Mouse (Mus musculus): ENCODE measurements around the gene Sdk2. TPM values are rescaled to one million over a fixed set of nuclear protein-coding genes. Genes with fewer than 3 reads are reported as not detected.
A peak's percentile ranks its signal among the peaks of the same experiment; 100 is the strongest.

Gene Sdk2
- polyA plus RNA-seq, 1 experiment from 2014 or later = 5.3 TPM

GRCm38 (mm10) chr11:114019087-114019486, 47.8 kb downstream of the Sdk2 start:
- Histone ChIP-seq H3K27me3 (ENCODE audit: control insufficient read depth, insufficient read depth, low read length) (no peaks in the 10 kb centered on the region), H3K4me1 (ENCODE audit: control insufficient read depth, insufficient read depth, low read length) (peaks cover 52% of the 10 kb centered on the region), H3K36me3 (ENCODE audit: control insufficient read depth, insufficient read depth, low read length) (no peaks in the 10 kb centered on the region), H3K27ac (replicated peaks; ENCODE audit: low read depth, low read length) (no peak overlapping the region), H3K9me3 (ENCODE audit: control insufficient read depth, low read length) (no peaks in the 10 kb centered on the region), H3K4me2 (ENCODE audit: low read length) (no peak overlapping the region), H3K4me3 (replicated peaks; ENCODE audit: low read depth, low read length) (no peak overlapping the region), H3K9ac (replicated peaks; ENCODE audit: low read length) (0 out of 2 replicates have a peak overlapping the region, but pooled peaks have one; percentile 3)
- 15% methylated on average over 11 of the region's 11 CpGs for WGBS
- ATAC-seq (ENCODE audit: low FRiP score, low TSS enrichment) (no peak), DNase-seq (no peak)

GRCm38 (mm10) chr11:114016889-114017392, 49.9 kb downstream of the Sdk2 start:
- Histone ChIP-seq H3K27ac (replicated peaks; ENCODE audit: low read depth, low read length) (peak overlapping the region; percentile 54), H3K27me3 (ENCODE audit: control insufficient read depth, insufficient read depth, low read length) (no peaks in the 10 kb centered on the region), H3K4me3 (replicated peaks; ENCODE audit: low read depth, low read length) (no peak overlapping the region), H3K4me2 (ENCODE audit: low read length) (no peak overlapping the region), H3K9ac (replicated peaks; ENCODE audit: low read length) (no peak overlapping the region), H3K4me1 (ENCODE audit: control insufficient read depth, insufficient read depth, low read length) (peaks cover 52% of the 10 kb centered on the region), H3K9me3 (ENCODE audit: control insufficient read depth, low read length) (no peaks in the 10 kb centered on the region), H3K36me3 (ENCODE audit: control insufficient read depth, insufficient read depth, low read length) (no peaks in the 10 kb centered on the region)
- DNase-seq = peak; percentile 70
- WGBS = 8% methylated on average over 14 of the region's 14 CpGs
- ATAC-seq (ENCODE audit: low FRiP score, low TSS enrichment) = peak; percentile 35; the same call in 1 of the 2 replicates

- Histone ChIP-seq H3K27me3 (ENCODE audit: control insufficient read depth, insufficient read depth, low read length) (no peaks in the 10 kb centered on the region), H3K4me1 (ENCODE audit: control insufficient read depth, insufficient read depth, low read length) (peaks cover 52% of the 10 kb centered on the region), H3K36me3 (ENCODE audit: control insufficient read depth, insufficient read depth, low read length) (no peaks in the 10 kb centered on the region), H3K9me3 (ENCODE audit: control insufficient read depth, low read length) (no peaks in the 10 kb centered on the region), H3K4me2 (ENCODE audit: low read length) (peak overlapping the region; percentile 36), H3K9ac (replicated peaks; ENCODE audit: low read length) (no peak overlapping the region), H3K4me3 (replicated peaks; ENCODE audit: low read depth, low read length) (no peak overlapping the region), H3K27ac (replicated peaks; ENCODE audit: low read depth, low read length) (peak overlapping the region; percentile 54)
- 10% methylated on average over 15 of the region's 15 CpGs for WGBS
- peak; percentile 59 for ATAC-seq (ENCODE audit: low FRiP score, low TSS enrichment)
- peak; percentile 72 for DNase-seq
These were observed 50.5 kb downstream of the Sdk2 start for GRCm38 (mm10) chr11:114016108-114016888.

- no peak overlapping the region for H3K9ac ChIP-seq (replicated peaks; ENCODE audit: low read length)
- no peaks in the 10 kb centered on the region for H3K27me3 ChIP-seq (ENCODE audit: control insufficient read depth, insufficient read depth, low read length)
- H3K4me3 ChIP-seq (replicated peaks; ENCODE audit: low read depth, low read length) = no peak overlapping the region
- H3K36me3 ChIP-seq (ENCODE audit: control insufficient read depth, insufficient read depth, low read length) = no peaks in the 10 kb centered on the region
- H3K9me3 ChIP-seq (ENCODE audit: control insufficient read depth, low read length) = no peaks in the 10 kb centered on the region
- H3K4me2 ChIP-seq (ENCODE audit: low read length) = no peak overlapping the region
- no peak overlapping the region for H3K27ac ChIP-seq (replicated peaks; ENCODE audit: low read depth, low read length)
- 35% methylated on average over 9 of the region's 9 CpGs for WGBS
- DNase-seq = no peak
- H3K4me1 ChIP-seq (ENCODE audit: control insufficient read depth, insufficient read depth, low read length) = peaks cover 40% of the 10 kb centered on the region
- ATAC-seq (ENCODE audit: low FRiP score, low TSS enrichment) = no peak
These were observed 55.3 kb downstream of the Sdk2 start for GRCm38 (mm10) chr11:114011523-114011922.

- Histone ChIP-seq H3K4me1 (ENCODE audit: control insufficient read depth, insufficient read depth, low read length) (peaks cover 27% of the 10 kb centered on the region), H3K9ac (replicated peaks; ENCODE audit: low read length) (no peak overlapping the region), H3K4me3 (replicated peaks; ENCODE audit: low read depth, low read length) (no peak overlapping the region), H3K9me3 (ENCODE audit: control insufficient read depth, low read length) (no peaks in the 10 kb centered on the region), H3K27me3 (ENCODE audit: control insufficient read depth, insufficient read depth, low read length) (no peaks in the 10 kb centered on the region), H3K36me3 (ENCODE audit: control insufficient read depth, insufficient read depth, low read length) (no peaks in the 10 kb centered on the region), H3K4me2 (ENCODE audit: low read length) (peak overlapping the region; percentile 15; the same call in 1 of the 2 replicates), H3K27ac (replicated peaks; ENCODE audit: low read depth, low read length) (peak overlapping the region; percentile 67)
- peak; percentile 74 for DNase-seq
- 3% methylated on average over 12 of the region's 12 CpGs for WGBS
- peak; percentile 53; the same call in 1 of the 2 replicates for ATAC-seq (ENCODE audit: low FRiP score, low TSS enrichment)
These were observed 61.0 kb downstream of the Sdk2 start for GRCm38 (mm10) chr11:114005879-114006278.

- ATAC-seq (ENCODE audit: low FRiP score, low TSS enrichment) = no peak
- no peak overlapping the region for H3K27ac ChIP-seq (replicated peaks; ENCODE audit: low read depth, low read length)
- no peaks in the 10 kb centered on the region for H3K9me3 ChIP-seq (ENCODE audit: control insufficient read depth, low read length)
- peaks cover 22% of the 10 kb centered on the region for H3K4me1 ChIP-seq (ENCODE audit: control insufficient read depth, insufficient read depth, low read length)
- no peak overlapping the region for H3K4me2 ChIP-seq (ENCODE audit: low read length)
- WGBS = 84% methylated on average over 7 of the region's 7 CpGs
- H3K9ac ChIP-seq (replicated peaks; ENCODE audit: low read length) = no peak overlapping the region
- no peaks in the 10 kb centered on the region for H3K27me3 ChIP-seq (ENCODE audit: control insufficient read depth, insufficient read depth, low read length)
- no peaks in the 10 kb centered on the region for H3K36me3 ChIP-seq (ENCODE audit: control insufficient read depth, insufficient read depth, low read length)
- DNase-seq = no peak
- H3K4me3 ChIP-seq (replicated peaks; ENCODE audit: low read depth, low read length) = no peak overlapping the region
These were observed 62.2 kb downstream of the Sdk2 start for GRCm38 (mm10) chr11:114004651-114005050.

GRCm38 (mm10) chr11:114003195-114003594, 63.7 kb downstream of the Sdk2 start:
- Histone ChIP-seq H3K4me1 (ENCODE audit: control insufficient read depth, insufficient read depth, low read length) (peaks cover 22% of the 10 kb centered on the region), H3K36me3 (ENCODE audit: control insufficient read depth, insufficient read depth, low read length) (no peaks in the 10 kb centered on the region), H3K4me2 (ENCODE audit: low read length) (no peak overlapping the region), H3K9ac (replicated peaks; ENCODE audit: low read length) (no peak overlapping the region), H3K9me3 (ENCODE audit: control insufficient read depth, low read length) (no peaks in the 10 kb centered on the region), H3K27me3 (ENCODE audit: control insufficient read depth, insufficient read depth, low read length) (no peaks in the 10 kb centered on the region), H3K4me3 (replicated peaks; ENCODE audit: low read depth, low read length) (no peak overlapping the region), H3K27ac (replicated peaks; ENCODE audit: low read depth, low read length) (no peak overlapping the region)
- DNase-seq (no peak), ATAC-seq (ENCODE audit: low FRiP score, low TSS enrichment) (no peak)
- 93% methylated on average over 3 of the region's 3 CpGs for WGBS

- no peaks in the 10 kb centered on the region for H3K36me3 ChIP-seq (ENCODE audit: control insufficient read depth, insufficient read depth, low read length)
- H3K4me1 ChIP-seq (ENCODE audit: control insufficient read depth, insufficient read depth, low read length) = no peaks in the 10 kb centered on the region
- H3K4me3 ChIP-seq (replicated peaks; ENCODE audit: low read depth, low read length) = no peak overlapping the region
- 69% methylated on average over 6 of the region's 6 CpGs for WGBS
- H3K27me3 ChIP-seq (ENCODE audit: control insufficient read depth, insufficient read depth, low read length) = no peaks in the 10 kb centered on the region
- no peaks in the 10 kb centered on the region for H3K9me3 ChIP-seq (ENCODE audit: control insufficient read depth, low read length)
- no peak overlapping the region for H3K4me2 ChIP-seq (ENCODE audit: low read length)
- no peak overlapping the region for H3K27ac ChIP-seq (replicated peaks; ENCODE audit: low read depth, low read length)
- ATAC-seq (ENCODE audit: low FRiP score, low TSS enrichment) (no peak), DNase-seq (no peak)
- no peak overlapping the region for H3K9ac ChIP-seq (replicated peaks; ENCODE audit: low read length)
These were observed 66.8 kb downstream of the Sdk2 start for GRCm38 (mm10) chr11:114000051-114000450.

- Histone ChIP-seq H3K4me1 (ENCODE audit: control insufficient read depth, insufficient read depth, low read length) (0 out of 2 replicates have a peak, but pooled peaks cover 1% of the 10 kb centered on the region), H3K27ac (replicated peaks; ENCODE audit: low read depth, low read length) (no peak overlapping the region), H3K9ac (replicated peaks; ENCODE audit: low read length) (no peak overlapping the region), H3K27me3 (ENCODE audit: control insufficient read depth, insufficient read depth, low read length) (no peaks in the 10 kb centered on the region), H3K4me3 (replicated peaks; ENCODE audit: low read depth, low read length) (no peak overlapping the region), H3K9me3 (ENCODE audit: control insufficient read depth, low read length) (no peaks in the 10 kb centered on the region), H3K4me2 (ENCODE audit: low read length) (no peak overlapping the region), H3K36me3 (ENCODE audit: control insufficient read depth, insufficient read depth, low read length) (no peaks in the 10 kb centered on the region)
- no peak for ATAC-seq (ENCODE audit: low FRiP score, low TSS enrichment)
- no peak for DNase-seq
- WGBS = 97% methylated on average over 3 of the region's 3 CpGs
These were observed 68.1 kb downstream of the Sdk2 start for GRCm38 (mm10) chr11:113998702-113999101.

All from midbrain, embryonic 14.5 days (tissue).